Mouse (Mus musculus) neural tube, embryonic 12.5 days (tissue): ENCODE measurements around the gene Cd3d. TPM values are rescaled to one million over a fixed set of nuclear protein-coding genes. Genes with fewer than 3 reads are reported as not detected.

Source experiments
- ATAC-seq: fragments of 200-750 bp; cut with Nextera tagmentation; 2 replicates; pipeline ENCODE4 v1.8.0; 2017; ENCODE audit warnings: low read depth, mild to moderate bottlenecking, moderate TSS enrichment, moderate library complexity; ENCODE audit not compliant: low FRiP score
- H3K27ac ChIP-seq: fragments of 300-500 bp; sonication (generic); 2 replicates; pipeline ENCODE4 v1.5.1; 2016
- H3K27me3 ChIP-seq: fragments of 300-500 bp; sonication (generic); replicated peaks from 2 replicates; pipeline ENCODE4 v1.6.1; 2016; ENCODE audit warnings: mild to moderate bottlenecking
- H3K36me3 ChIP-seq: fragments of 300-500 bp; sonication (generic); 2 replicates; pipeline ENCODE4 v1.6.1; 2016; ENCODE audit warnings: mild to moderate bottlenecking
- H3K4me1 ChIP-seq: fragments of 300-500 bp; sonication (generic); 2 replicates; pipeline ENCODE4 v1.6.1; 2016
- H3K4me2 ChIP-seq: fragments of 300-500 bp; sonication (generic); replicated peaks from 2 replicates; pipeline ENCODE4 v1.6.1; 2016; ENCODE audit warnings: mild to moderate bottlenecking
- H3K4me3 ChIP-seq: fragments of 300-500 bp; sonication (generic); 2 replicates; pipeline ENCODE4 v1.5.1; 2016
- H3K9ac ChIP-seq: fragments of 300-500 bp; sonication (generic); 2 replicates; pipeline ENCODE4 v1.6.1; 2016; ENCODE audit warnings: mild to moderate bottlenecking
- H3K9me3 ChIP-seq: fragments of 300-500 bp; sonication (generic); 2 replicates; pipeline ENCODE4 v1.6.1; 2016; ENCODE audit warnings: mild to moderate bottlenecking
- WGBS: fragments of 180-500 bp; shearing (Covaris S2); methylation state at CpG from one replicate; pipeline ENCODE4 v1.1.7; 2016; 5-methylcytosine and 5-hydroxymethylcytosine counted together
- polyA plus RNA-seq: library from polyadenylated mRNA; unstranded; fragments of >200 nt; fragmentation: Nextera tagmentation; extraction: Ambion mirVana; gene quantifications from 2 replicates; pipeline ENCODE4 v1.2.1, GENCODE M21; 2016

Gene Cd3d
- polyA plus RNA-seq, 1 experiment from 2014 or later, result not detected

DNA sequence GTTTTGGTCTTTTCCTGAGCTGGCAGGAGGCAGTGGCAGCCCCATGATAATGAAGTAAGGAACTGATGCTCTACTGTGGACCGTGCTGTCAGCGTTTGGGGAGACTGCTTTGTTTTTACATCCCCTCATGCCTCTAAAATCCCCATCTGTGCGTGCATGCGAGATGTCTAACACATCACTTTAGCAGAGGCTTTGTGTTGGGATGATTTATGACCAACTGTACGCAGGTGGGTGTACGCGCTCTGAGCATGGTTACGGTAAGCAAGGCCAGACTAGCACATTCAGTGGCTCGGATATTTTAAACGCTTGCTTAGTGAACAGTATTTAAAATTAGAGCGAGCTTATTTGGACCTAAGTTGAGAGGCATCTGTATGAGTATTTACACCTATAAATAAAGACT, 36.4 kb downstream of the Cd3d start:
- H3K36me3 ChIP-seq, result no peaks in the 10 kb centered on the region
- H3K4me2 ChIP-seq, result no peak overlapping the region
- ATAC-seq, result no peak
- 0 out of 2 replicates have a peak, but pooled peaks cover 6% of the 10 kb centered on the region for H3K9me3 ChIP-seq
- no peak overlapping the region for H3K4me3 ChIP-seq
- WGBS, result 73% methylated on average over 11 of the region's 11 CpGs
- H3K27ac ChIP-seq, result no peak overlapping the region
- H3K9ac ChIP-seq, result no peak overlapping the region
- no peaks in the 10 kb centered on the region for H3K4me1 ChIP-seq
- H3K27me3 ChIP-seq, result no peaks in the 10 kb centered on the region

DNA sequence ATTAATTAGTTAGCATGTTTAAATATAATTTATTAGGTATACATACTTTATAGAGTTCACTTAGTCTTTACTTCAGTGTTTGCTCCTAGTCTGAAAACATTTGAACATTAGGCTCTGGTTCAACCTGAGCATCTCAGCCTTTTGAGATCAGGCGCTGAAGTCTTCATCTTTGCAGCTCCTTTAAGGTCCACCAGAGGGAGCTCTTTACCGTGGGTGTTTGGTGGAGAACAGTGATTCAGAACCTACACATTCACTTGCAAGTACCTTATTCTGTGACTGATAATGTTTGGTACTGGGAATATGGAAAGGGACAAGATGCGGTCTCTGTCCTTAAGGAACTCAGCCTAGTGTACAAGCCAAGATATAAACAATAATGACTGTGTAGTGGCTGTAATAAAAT, 41.2 kb downstream of the Cd3d start:
- ATAC-seq, result no peak
- no peaks in the 10 kb centered on the region for H3K36me3 ChIP-seq
- no peak overlapping the region for H3K27ac ChIP-seq
- H3K4me3 ChIP-seq, result no peak overlapping the region
- no peaks in the 10 kb centered on the region for H3K4me1 ChIP-seq
- 12% methylated on average over 3 of the region's 3 CpGs for WGBS
- no peaks in the 10 kb centered on the region for H3K27me3 ChIP-seq
- H3K9me3 ChIP-seq, result no peaks in the 10 kb centered on the region
- H3K4me2 ChIP-seq, result no peak overlapping the region
- H3K9ac ChIP-seq, result no peak overlapping the region

DNA sequence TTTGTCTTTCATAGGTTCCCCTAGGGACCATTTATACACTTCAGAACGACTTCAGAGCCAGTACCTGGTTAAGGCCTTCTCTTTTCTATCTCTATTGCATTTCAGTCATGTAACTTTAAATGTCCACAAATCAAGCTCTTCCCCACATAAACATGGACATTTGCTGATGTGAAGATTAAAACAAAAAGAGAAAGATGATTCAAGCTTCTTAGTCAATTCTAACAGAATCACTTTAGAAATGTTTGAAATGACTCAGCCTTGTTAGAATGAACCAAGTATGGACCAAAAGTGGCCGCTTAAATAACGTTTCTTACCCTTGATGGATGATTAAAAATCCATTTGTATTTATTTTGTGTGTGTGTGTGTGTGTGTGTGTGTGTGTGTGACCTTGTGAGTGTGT, 42.1 kb downstream of the Cd3d start:
- Histone ChIP-seq H3K4me2 (no peak overlapping the region), H3K9me3 (no peaks in the 10 kb centered on the region), H3K27ac (no peak overlapping the region), H3K9ac (no peak overlapping the region), H3K4me1 (no peaks in the 10 kb centered on the region), H3K36me3 (no peaks in the 10 kb centered on the region), H3K4me3 (no peak overlapping the region), H3K27me3 (no peaks in the 10 kb centered on the region)
- ATAC-seq, result no peak
- 61% methylated on average over 3 of the region's 3 CpGs for WGBS

DNA sequence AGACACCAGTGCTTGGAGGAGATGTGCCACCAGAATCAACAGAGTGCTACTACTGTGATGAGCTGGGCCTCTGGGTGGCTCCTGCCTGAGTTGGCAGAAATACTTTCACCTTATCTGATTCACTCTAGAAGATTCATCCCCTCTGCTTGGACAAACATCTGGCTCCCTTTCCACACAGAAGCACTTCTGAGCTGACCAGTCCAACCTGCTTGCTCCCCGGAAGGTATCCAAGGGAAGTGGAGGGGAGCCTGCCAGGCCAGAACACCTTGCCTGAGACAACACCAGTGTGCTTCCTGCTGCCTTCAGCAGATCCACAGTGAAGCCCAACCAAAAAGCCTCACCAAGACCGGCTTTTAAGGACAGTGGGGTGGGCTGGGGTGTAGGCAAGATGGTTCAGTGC, 42.6 kb downstream of the Cd3d start:
- no peak overlapping the region for H3K9ac ChIP-seq
- no peaks in the 10 kb centered on the region for H3K4me1 ChIP-seq
- H3K36me3 ChIP-seq, result no peaks in the 10 kb centered on the region
- H3K9me3 ChIP-seq, result no peaks in the 10 kb centered on the region
- 83% methylated on average over 2 of the region's 2 CpGs for WGBS
- H3K4me2 ChIP-seq, result no peak overlapping the region
- no peak overlapping the region for H3K27ac ChIP-seq
- H3K27me3 ChIP-seq, result no peaks in the 10 kb centered on the region; the same call in 1 of the 2 replicates
- no peak overlapping the region for H3K4me3 ChIP-seq
- ATAC-seq, result no peak

DNA sequence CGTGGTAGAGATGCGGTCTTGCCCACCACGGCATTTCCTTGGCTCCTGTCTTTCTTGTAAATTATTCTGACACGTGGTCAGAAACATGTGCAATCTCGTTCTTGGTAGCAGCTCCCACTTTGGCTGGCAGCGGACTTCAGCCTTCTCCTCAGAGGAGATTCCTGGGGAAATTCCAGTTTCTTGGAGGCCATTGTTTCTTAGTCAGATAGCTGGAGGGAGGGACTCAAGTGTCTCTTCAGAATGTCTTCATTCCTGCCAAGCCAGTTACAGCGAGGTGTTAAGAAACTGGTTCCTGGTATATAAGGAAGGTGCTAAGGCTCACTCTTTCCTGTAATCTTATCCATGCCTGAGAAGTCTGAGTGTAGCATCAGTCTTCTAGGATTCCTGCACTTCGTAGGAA, 45.8 kb downstream of the Cd3d start:
- Histone ChIP-seq H3K9me3 (no peaks in the 10 kb centered on the region), H3K4me2 (no peak overlapping the region), H3K27me3 (peaks cover 3% of the 10 kb centered on the region; the same call in 1 of the 2 replicates), H3K27ac (no peak overlapping the region), H3K9ac (no peak overlapping the region), H3K4me1 (no peaks in the 10 kb centered on the region), H3K4me3 (no peak overlapping the region), H3K36me3 (no peaks in the 10 kb centered on the region)
- ATAC-seq, result no peak
- WGBS, result 82% methylated on average over 8 of the region's 8 CpGs

DNA sequence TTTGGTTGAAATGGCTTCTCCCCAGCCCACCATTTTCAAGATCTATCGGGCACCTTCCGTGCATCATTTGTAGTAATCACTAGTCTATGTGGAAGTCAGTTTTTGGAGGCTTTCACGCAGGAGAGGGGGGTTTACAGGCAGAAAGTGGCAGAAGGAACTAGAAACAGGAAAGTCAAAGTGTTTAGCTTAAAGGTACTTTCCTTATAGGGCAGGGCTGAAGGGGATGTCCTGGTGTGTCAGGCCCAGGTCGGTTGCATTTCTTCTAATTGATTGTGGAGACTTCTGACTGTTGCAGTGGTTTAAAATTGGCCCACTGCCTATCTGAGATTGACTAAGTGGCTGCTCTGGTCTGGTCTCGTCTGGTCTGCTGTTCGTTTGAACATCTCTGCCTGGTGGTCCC, 48.8 kb downstream of the Cd3d start:
- Histone ChIP-seq H3K27ac (no peak overlapping the region), H3K4me3 (no peak overlapping the region), H3K9me3 (no peaks in the 10 kb centered on the region), H3K36me3 (no peaks in the 10 kb centered on the region), H3K4me1 (no peaks in the 10 kb centered on the region), H3K4me2 (no peak overlapping the region), H3K27me3 (peaks cover 3% of the 10 kb centered on the region; the same call in 1 of the 2 replicates), H3K9ac (no peak overlapping the region)
- 69% methylated on average over 6 of the region's 6 CpGs for WGBS
- no peak for ATAC-seq

DNA sequence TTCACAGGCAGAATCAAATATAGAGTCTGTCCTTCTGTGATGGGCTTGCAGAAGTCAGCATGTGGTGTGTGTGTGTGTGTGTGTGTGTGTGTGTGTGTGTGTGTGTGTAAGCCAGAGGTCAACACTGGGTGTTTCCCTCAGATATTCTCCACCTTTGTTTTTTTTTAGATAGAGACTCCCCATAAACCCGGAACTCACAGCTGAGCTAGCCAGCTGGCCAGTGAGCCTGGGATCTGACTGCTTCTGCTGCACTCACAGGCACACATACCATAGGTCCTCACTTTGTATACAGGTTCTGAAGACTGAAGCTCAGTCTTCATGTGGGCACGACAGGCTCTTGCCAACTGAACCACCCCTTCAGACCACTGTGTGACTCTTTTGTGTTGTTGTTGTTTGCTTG, 50.7 kb downstream of the Cd3d start:
- no peaks in the 10 kb centered on the region for H3K36me3 ChIP-seq
- ATAC-seq, result no peak
- no peak overlapping the region for H3K4me2 ChIP-seq
- H3K4me1 ChIP-seq, result no peaks in the 10 kb centered on the region
- H3K27me3 ChIP-seq, result peaks cover 3% of the 10 kb centered on the region; the same call in 1 of the 2 replicates
- H3K9ac ChIP-seq, result no peak overlapping the region
- 69% methylated on average over 2 of the region's 2 CpGs for WGBS
- no peak overlapping the region for H3K4me3 ChIP-seq
- H3K27ac ChIP-seq, result no peak overlapping the region
- H3K9me3 ChIP-seq, result no peaks in the 10 kb centered on the region

DNA sequence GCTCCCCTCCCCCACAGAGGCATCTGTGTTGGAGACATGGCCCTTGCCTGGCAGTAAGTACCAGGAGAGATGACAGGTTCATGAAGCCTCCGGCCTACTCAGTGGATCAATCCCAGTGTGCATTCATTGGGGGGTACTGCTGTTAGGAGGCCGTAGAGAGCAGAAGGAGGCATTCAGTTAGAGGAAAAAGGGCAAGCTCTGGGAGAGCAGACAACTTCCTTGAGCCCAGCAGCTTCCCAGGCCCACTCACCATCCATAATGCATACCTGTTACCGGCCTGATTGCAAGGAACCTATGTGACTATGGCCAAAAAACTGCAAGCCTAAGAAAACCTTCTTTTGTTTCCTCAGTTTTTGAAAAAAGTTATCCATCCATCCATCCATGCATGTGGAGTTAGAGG, 52.9 kb downstream of the Cd3d start:
- no peak for ATAC-seq
- 80% methylated on average over 3 of the region's 3 CpGs for WGBS

More for the DNA sequence above, 52.9 kb downstream of the Cd3d start:
- Histone ChIP-seq H3K9ac (no peak overlapping the region), H3K4me2 (no peak overlapping the region), H3K9me3 (no peaks in the 10 kb centered on the region), H3K27me3 (peaks cover 3% of the 10 kb centered on the region; the same call in 1 of the 2 replicates), H3K4me1 (no peaks in the 10 kb centered on the region), H3K27ac (no peak overlapping the region), H3K36me3 (no peaks in the 10 kb centered on the region), H3K4me3 (no peak overlapping the region)

Other genes starting within 250 kb of the Cd3d start
- gene Phldb1, start 246.6 kb upstream of the Cd3d start, polyA plus RNA-seq, result 58.9 and 61.6 TPM in 2 replicates
- 169 and 182 TPM in 2 replicates for gene Arcn1, start 213.9 kb upstream of the Cd3d start, polyA plus RNA-seq
- 150 and 155 TPM in 2 replicates for gene Ift46, start 213.9 kb upstream of the Cd3d start, polyA plus RNA-seq
- gene Tmem25, start 182.5 kb upstream of the Cd3d start, polyA plus RNA-seq, result 8.0 and 9.0 TPM in 2 replicates
- gene Ttc36, start 178.7 kb upstream of the Cd3d start, polyA plus RNA-seq, result 0.28 TPM in 1 of 2 replicates, not detected in the other
- gene Kmt2a, start 100.5 kb upstream of the Cd3d start, polyA plus RNA-seq, result 25.3 and 29.6 TPM in 2 replicates
- gene Atp5l, start 61.0 kb upstream of the Cd3d start, polyA plus RNA-seq, result 602 and 611 TPM in 2 replicates
- gene Ube4a, start 16.2 kb upstream of the Cd3d start, polyA plus RNA-seq, result 34.0 and 34.3 TPM in 2 replicates
- gene Cd3g, start 1.4 kb upstream of the Cd3d start, polyA plus RNA-seq, result 0.25 TPM in 1 of 2 replicates, not detected in the other
- not detected in 2 replicates for gene Cd3e, start 27.8 kb downstream of the Cd3d start, polyA plus RNA-seq
- gene Mpzl2, start 58.0 kb downstream of the Cd3d start, polyA plus RNA-seq, result 1.6 and 1.8 TPM in 2 replicates
- gene Mpzl3, start 73.4 kb downstream of the Cd3d start, polyA plus RNA-seq, result 1.9 and 2.2 TPM in 2 replicates
- gene Jaml, start 97.4 kb downstream of the Cd3d start, polyA plus RNA-seq, result 0.10 and 0.49 TPM in 2 replicates
- gene Scn2b, start 136.0 kb downstream of the Cd3d start, polyA plus RNA-seq, result 4.2 and 4.8 TPM in 2 replicates
- gene Scn4b, start 156.6 kb downstream of the Cd3d start, polyA plus RNA-seq, result 0.18 and 0.27 TPM in 2 replicates
- gene BC049352, start 200.2 kb downstream of the Cd3d start, polyA plus RNA-seq, result not detected in 2 replicates
- 0.08 TPM in 1 of 2 replicates, not detected in the other for gene Tmprss4, start 222.3 kb downstream of the Cd3d start, polyA plus RNA-seq